Mouse (Mus musculus): ENCODE measurements at regions not wholly inside any gene's neighbourhood (a gene's known extent, or its start where the extent isn't known, plus 50 kb on each side); places are given as distances from the start of the nearest gene placed in this dataset.

- DNase-seq: peak; percentile 60
Measured at GRCm38 (mm10) chr6:51168775-51169695, 263.4 kb upstream of the Nfe2l3 start.

GRCm38 (mm10) chr6:51169971-51170411, 262.5 kb upstream of the Nfe2l3 start:
- peak; percentile 54 for DNase-seq

- peak; percentile 85 for DNase-seq
Measured at GRCm38 (mm10) chr6:51170414-51170813, 262.1 kb upstream of the Nfe2l3 start.

GRCm38 (mm10) chr6:51170871-51171270, 261.6 kb upstream of the Nfe2l3 start:
- peak; percentile 76 for DNase-seq

GRCm38 (mm10) chr6:51171761-51172160, 260.7 kb upstream of the Nfe2l3 start:
- peak; percentile 82 for DNase-seq

GRCm38 (mm10) chr6:51172331-51172791, 260.1 kb upstream of the Nfe2l3 start:
- peak; percentile 36 for DNase-seq

- DNase-seq: peak; percentile 94
Measured at GRCm38 (mm10) chr6:51172856-51173619, 259.4 kb upstream of the Nfe2l3 start.

GRCm38 (mm10) chr6:51173620-51174442, 258.6 kb upstream of the Nfe2l3 start:
- peak; percentile 28 for DNase-seq

- peak; percentile 18 for DNase-seq
Measured at GRCm38 (mm10) chr6:51174443-51175021, 257.9 kb upstream of the Nfe2l3 start.

GRCm38 (mm10) chr6:51175616-51176590, 256.6 kb upstream of the Nfe2l3 start:
- no peak for DNase-seq

GRCm38 (mm10) chr6:51176791-51177433, 255.6 kb upstream of the Nfe2l3 start:
- no peak for DNase-seq

- no peak for DNase-seq
Measured at GRCm38 (mm10) chr6:51177701-51178060, 254.8 kb upstream of the Nfe2l3 start.

GRCm38 (mm10) chr6:51178061-51178791, 254.2 kb upstream of the Nfe2l3 start:
- peak; percentile 94 for DNase-seq

GRCm38 (mm10) chr6:51178799-51179398, 253.6 kb upstream of the Nfe2l3 start:
- no peak for DNase-seq

- peak; percentile 24 for DNase-seq
Measured at GRCm38 (mm10) chr6:51179741-51180537, 252.5 kb upstream of the Nfe2l3 start.

GRCm38 (mm10) chr6:51180881-51181875, 251.3 kb upstream of the Nfe2l3 start:
- no peak for DNase-seq

GRCm38 (mm10) chr6:51181905-51182304, 250.6 kb upstream of the Nfe2l3 start:
- no peak for DNase-seq
